Mouse (Mus musculus): Measurements from ENCODE around the gene Gsn. TPM values are rescaled to one million over a fixed set of nuclear protein-coding genes. Genes with fewer than 3 reads are reported as not detected.

The Gsn gene
- polyA plus RNA-seq, 1 experiment, result 282 TPM

- Histone ChIP-seq H3K4me2 (ENCODE audit: low read depth) (no peak overlapping the region), H3ac (ENCODE audit: control insufficient read depth, insufficient read length) (no peak overlapping the region), H3K27me3 (ENCODE audit: control insufficient read depth, insufficient read depth, insufficient read length) (no peaks in the 10 kb centered on the region), H3K4me3 (no peak overlapping the region), H3K36me3 (ENCODE audit: control insufficient read depth, insufficient read depth) (peaks cover 21% of the 10 kb centered on the region), H3K79me2 (ENCODE audit: control insufficient read depth, insufficient read depth) (peaks cover 8% of the 10 kb centered on the region)
- TF ChIP-seq USF1 (IDR thresholded peaks at IDR 0.05; ENCODE audit: low read depth) (no peak), TCF12 (IDR thresholded peaks at IDR 0.05; ENCODE audit: insufficient read depth, poor library complexity, severe bottlenecking) (no peak), MYOG (IDR thresholded peaks at IDR 0.05; ENCODE audit: control insufficient read depth in 1 of 3, insufficient read depth in 1 of 3, insufficient read length in 2 of 3, low read depth in 2 of 3) (no peak), POLR2AphosphoS2 (IDR thresholded peaks at IDR 0.05; ENCODE audit: insufficient read length, low read depth) (no peak), CEBPB (IDR thresholded peaks at IDR 0.05; ENCODE audit: insufficient read depth, poor library complexity, severe bottlenecking) (no peak)
Observed at GRCm38 (mm10) chr2:35285209-35285608, 29.0 kb downstream of the Gsn start.

DNA sequence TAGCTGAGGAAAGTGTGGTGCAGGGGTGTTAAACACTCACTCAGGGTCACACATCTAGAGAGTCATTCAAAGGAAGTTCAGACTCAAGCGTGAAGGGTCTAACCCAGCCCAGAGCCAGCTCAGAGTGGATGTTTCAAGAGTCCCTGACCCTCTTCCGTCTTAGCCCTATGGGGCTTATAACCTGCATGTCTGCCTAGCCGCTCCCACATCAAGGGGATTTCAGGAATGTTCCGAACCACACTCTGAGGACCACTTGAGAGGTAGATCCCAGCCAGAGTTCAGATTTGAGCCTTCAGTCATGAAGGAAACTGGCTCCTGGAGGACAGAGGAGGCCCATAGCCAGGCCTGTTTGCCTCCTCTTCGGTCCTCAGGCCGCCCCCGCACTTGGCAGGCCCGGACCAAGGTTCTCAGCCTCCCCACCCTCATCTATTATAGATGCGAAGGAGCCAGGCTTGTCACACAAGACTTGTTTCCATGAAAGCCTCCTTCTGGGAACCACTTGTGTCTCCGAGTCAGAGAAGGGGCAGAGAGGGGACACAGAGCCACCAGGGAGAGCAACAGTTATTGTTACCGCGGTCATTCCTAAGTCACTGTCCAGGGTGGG, 30.9 kb downstream of the Gsn start:
- H3ac ChIP-seq (ENCODE audit: control insufficient read depth, insufficient read length), result no peak overlapping the region
- H3K36me3 ChIP-seq (ENCODE audit: control insufficient read depth, insufficient read depth), result peaks cover 34% of the 10 kb centered on the region
- no peaks in the 10 kb centered on the region for H3K79me2 ChIP-seq (ENCODE audit: control insufficient read depth, insufficient read depth)
- TF ChIP-seq POLR2A (IDR thresholded peaks at IDR 0.05; ENCODE audit: insufficient read length, low read depth) (no peak), MYOD1 (IDR thresholded peaks at IDR 0.05; ENCODE audit: control insufficient read depth in 1 of 3, insufficient read length in 2 of 3, low read depth in 2 of 3) (no peak), POLR2AphosphoS2 (IDR thresholded peaks at IDR 0.05; ENCODE audit: insufficient read length, low read depth) (no peak), MAX (IDR thresholded peaks at IDR 0.05; ENCODE audit: low read depth) (no peak), MYOG (IDR thresholded peaks at IDR 0.05; ENCODE audit: control insufficient read depth in 1 of 3, insufficient read depth in 1 of 3, insufficient read length in 2 of 3, low read depth in 2 of 3) (no peak), USF1 (IDR thresholded peaks at IDR 0.05; ENCODE audit: low read depth) (no peak), CEBPB (IDR thresholded peaks at IDR 0.05; ENCODE audit: insufficient read depth, poor library complexity, severe bottlenecking) (no peak), SRF (IDR thresholded peaks at IDR 0.05; ENCODE audit: control insufficient read depth, insufficient read length, low read depth) (no peak), TCF3 (IDR thresholded peaks at IDR 0.05; ENCODE audit: insufficient read length, low read depth) (no peak), TCF12 (IDR thresholded peaks at IDR 0.05; ENCODE audit: insufficient read depth, poor library complexity, severe bottlenecking) (no peak), E2F4 (IDR thresholded peaks at IDR 0.05; ENCODE audit: insufficient read depth) (no peak)
- H3K4me3 ChIP-seq, result no peak overlapping the region
- no peak overlapping the region for H3K4me2 ChIP-seq (ENCODE audit: low read depth)
- no peaks in the 10 kb centered on the region for H3K27me3 ChIP-seq (ENCODE audit: control insufficient read depth, insufficient read depth, insufficient read length)

GRCm38 (mm10) chr2:35288758-35289635, 32.8 kb downstream of the Gsn start:
- TF ChIP-seq USF1 (IDR thresholded peaks at IDR 0.05; ENCODE audit: low read depth) (no peak), MYOD1 (IDR thresholded peaks at IDR 0.05; ENCODE audit: control insufficient read depth in 1 of 3, insufficient read length in 2 of 3, low read depth in 2 of 3) (no peak), POLR2A (IDR thresholded peaks at IDR 0.05; ENCODE audit: insufficient read length, low read depth) (no peak), MAX (IDR thresholded peaks at IDR 0.05; ENCODE audit: low read depth) (no peak), SRF (IDR thresholded peaks at IDR 0.05; ENCODE audit: control insufficient read depth, insufficient read length, low read depth) (no peak), E2F4 (IDR thresholded peaks at IDR 0.05; ENCODE audit: insufficient read depth) (no peak), POLR2AphosphoS2 (IDR thresholded peaks at IDR 0.05; ENCODE audit: insufficient read length, low read depth) (no peak), TCF3 (IDR thresholded peaks at IDR 0.05; ENCODE audit: insufficient read length, low read depth) (no peak), MYOG (IDR thresholded peaks at IDR 0.05; ENCODE audit: control insufficient read depth in 1 of 3, insufficient read depth in 1 of 3, insufficient read length in 2 of 3, low read depth in 2 of 3) (no peak), REST (IDR thresholded peaks at IDR 0.05; ENCODE audit: insufficient read depth, insufficient read length) (no peak), CEBPB (IDR thresholded peaks at IDR 0.05; ENCODE audit: insufficient read depth, poor library complexity, severe bottlenecking) (no peak), TCF12 (IDR thresholded peaks at IDR 0.05; ENCODE audit: insufficient read depth, poor library complexity, severe bottlenecking) (no peak)
- H3K4me3 ChIP-seq, result no peak overlapping the region
- H3K27me3 ChIP-seq (ENCODE audit: control insufficient read depth, insufficient read depth, insufficient read length), result no peaks in the 10 kb centered on the region
- H3K79me2 ChIP-seq (ENCODE audit: control insufficient read depth, insufficient read depth), result no peaks in the 10 kb centered on the region
- H3ac ChIP-seq (ENCODE audit: control insufficient read depth, insufficient read length), result no peak overlapping the region
- H3K36me3 ChIP-seq (ENCODE audit: control insufficient read depth, insufficient read depth), result peaks cover 34% of the 10 kb centered on the region
- H3K4me2 ChIP-seq (ENCODE audit: low read depth), result no peak overlapping the region

DNA sequence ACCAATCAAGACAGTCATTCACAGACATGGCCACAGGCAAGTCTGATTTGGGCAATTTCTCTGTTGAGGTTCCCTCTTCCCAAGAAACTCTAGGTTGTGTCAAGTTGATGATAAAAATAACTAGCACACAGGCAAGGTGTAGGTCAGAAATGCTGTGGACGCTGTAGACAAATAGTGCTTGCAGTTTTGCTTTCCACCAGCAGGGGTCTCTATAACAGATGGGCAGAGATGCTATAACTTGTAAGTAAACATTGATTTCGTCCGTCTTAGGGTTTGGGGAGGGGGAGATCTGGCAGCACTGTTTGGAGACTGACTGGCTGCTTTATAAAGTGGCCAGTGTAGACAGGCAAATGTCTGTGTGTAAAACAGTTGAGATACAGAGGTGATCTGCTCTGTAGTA, 35.7 kb downstream of the Gsn start:
- Histone ChIP-seq H3K79me2 (ENCODE audit: control insufficient read depth, insufficient read depth) (no peaks in the 10 kb centered on the region), H3ac (ENCODE audit: control insufficient read depth, insufficient read length) (no peak overlapping the region), H3K4me3 (no peak overlapping the region), H3K36me3 (ENCODE audit: control insufficient read depth, insufficient read depth) (peaks cover 29% of the 10 kb centered on the region), H3K4me2 (ENCODE audit: low read depth) (no peak overlapping the region), H3K27me3 (ENCODE audit: control insufficient read depth, insufficient read depth, insufficient read length) (no peaks in the 10 kb centered on the region)
- TF ChIP-seq POLR2AphosphoS2 (IDR thresholded peaks at IDR 0.05; ENCODE audit: insufficient read length, low read depth), result no peak
- TF ChIP-seq POLR2A (IDR thresholded peaks at IDR 0.05; ENCODE audit: insufficient read length, low read depth), result no peak
- no peak for TF ChIP-seq MAX (IDR thresholded peaks at IDR 0.05; ENCODE audit: low read depth)

GRCm38 (mm10) chr2:35292700-35293099, 36.5 kb downstream of the Gsn start:
- no peak overlapping the region for H3K4me2 ChIP-seq (ENCODE audit: low read depth)
- no peak overlapping the region for H3K4me3 ChIP-seq
- no peaks in the 10 kb centered on the region for H3K79me2 ChIP-seq (ENCODE audit: control insufficient read depth, insufficient read depth)
- peaks cover 32% of the 10 kb centered on the region for H3K36me3 ChIP-seq (ENCODE audit: control insufficient read depth, insufficient read depth)
- TF ChIP-seq POLR2A (IDR thresholded peaks at IDR 0.05; ENCODE audit: insufficient read length, low read depth) (no peak), MYOG (IDR thresholded peaks at IDR 0.05; ENCODE audit: control insufficient read depth in 1 of 3, insufficient read depth in 1 of 3, insufficient read length in 2 of 3, low read depth in 2 of 3) (peak in 1 of 3 experiments; percentile 8)
- no peak overlapping the region for H3ac ChIP-seq (ENCODE audit: control insufficient read depth, insufficient read length)
- H3K27me3 ChIP-seq (ENCODE audit: control insufficient read depth, insufficient read depth, insufficient read length), result no peaks in the 10 kb centered on the region
